Mouse (Mus musculus) heart, adult 2 months (tissue): ENCODE measurements around the gene Sppl2a. TPM values are rescaled to one million over a fixed set of nuclear protein-coding genes. Genes with fewer than 3 reads are reported as not detected.

Source experiments
- DNase-seq, 2 experiments: peaks; one replicate each; pipeline ENCODE4 v3.0.0; 2021
- H3K27ac ChIP-seq: fragments of 200-600 bp; 2 replicates; pipeline ENCODE4 v1.8.1; 2022
- H3K27me3 ChIP-seq: fragments of 200-500 bp; 2 replicates; pipeline ENCODE4 v1.6.1; 2012; ENCODE audit warnings: mild to moderate bottlenecking, low read length, inconsistent platforms, mixed read lengths; ENCODE audit not compliant: control insufficient read depth, insufficient read depth
- H3K36me3 ChIP-seq: fragments of 200-500 bp; 2 replicates; pipeline ENCODE4 v1.6.1; 2012; ENCODE audit warnings: low read length, inconsistent platforms; ENCODE audit not compliant: control insufficient read depth, insufficient read depth
- H3K4me1 ChIP-seq: fragments of 200-500 bp; 2 replicates; pipeline ENCODE4 v1.6.1; 2011; ENCODE audit warnings: low read length; ENCODE audit not compliant: control insufficient read depth, insufficient read depth
- H3K4me3 ChIP-seq: fragments of 200-600 bp; 2 replicates; pipeline ENCODE4 v1.8.1; 2022
- H3K79me2 ChIP-seq: fragments of 200-500 bp; replicated peaks from 2 replicates; pipeline ENCODE4 v1.6.1; 2012; ENCODE audit warnings: mild to moderate bottlenecking, inconsistent platforms, low read length, moderate library complexity, mixed read lengths; ENCODE audit not compliant: control insufficient read depth, insufficient read depth
- H3K9ac ChIP-seq: fragments of 200-500 bp; 2 replicates; pipeline ENCODE4 v1.6.1; 2012; ENCODE audit warnings: low read depth, mild to moderate bottlenecking, control low read depth, inconsistent platforms, low read length, mixed read lengths
- CTCF ChIP-seq: fragments of 200-600 bp; IDR thresholded peaks from 2 replicates; pipeline ENCODE4 v1.8.1; 2022; ENCODE audit warnings: antibody characterized with exemption, mild to moderate bottlenecking, moderate library complexity
- EP300 ChIP-seq: fragments of 200-500 bp; IDR thresholded peaks from 2 replicates; pipeline ENCODE4 v1.6.1; 2011; ENCODE audit warnings: low read depth, low read length, control low read depth; ENCODE audit not compliant: insufficient read depth
- POLR2A ChIP-seq: fragments of 200-500 bp; IDR thresholded peaks from 2 replicates; pipeline ENCODE4 v1.6.1; 2011; ENCODE audit warnings: mild to moderate bottlenecking, low read depth, low read length, control low read depth; ENCODE audit not compliant: insufficient read depth
- WGBS: fragments of 180-500 bp; shearing (Covaris S2); methylation state at CpG from one replicate; pipeline ENCODE4 v1.1.7; 2018; 5-methylcytosine and 5-hydroxymethylcytosine counted together
- intact Hi-C: fragments of 180-260 bp; cut with DNase I; formaldehyde crosslinking; loops from one replicate; pipeline ENCODE4 v1.15.1; 2025
- microRNA-seq, 2 experiments: library from miRNA; unstranded; fragments of <30 nt; microRNA quantifications; one replicate each; pipeline ENCODE4 v1.2.0; 2021
- polyA plus RNA-seq: library from polyadenylated mRNA; depleted of rRNA; stranded (reverse); fragments of >200 nt; gene quantifications from 2 replicates; pipeline ENCODE4 v1.2.3, GENCODE M21; 2012; rRNA removed
- total RNA-seq, 2 experiments: library from RNA; stranded (reverse); gene quantifications; 2 replicates each; pipeline ENCODE4 v1.2.3; 2021

Gene Sppl2a
- total and polyA plus RNA-seq, 3 experiments = 17.4 to 56.4 (median 51.5) TPM

- Histone ChIP-seq H3K79me2 (peaks cover 9% of the 10 kb centered on the region), H3K9ac (no peak overlapping the region), H3K4me1 (peaks cover 14% of the 10 kb centered on the region), H3K27me3 (no peaks in the 10 kb centered on the region), H3K36me3 (peaks cover 24% of the 10 kb centered on the region), H3K4me3 (no peak overlapping the region), H3K27ac (no peak overlapping the region)
- TF ChIP-seq CTCF (no peak), EP300 (no peak), POLR2A (no peak)
- no peak for DNase-seq
- intact Hi-C loops = no loop called here
- 76% methylated on average over 3 of the region's 3 CpGs for WGBS
These were observed 68.0 kb downstream of the Sppl2a start for GRCm38 (mm10) chr2:126865026-126865425.

GRCm38 (mm10) chr2:126844751-126845150, 88.3 kb downstream of the Sppl2a start:
- 84% methylated on average over 4 of the region's 4 CpGs for WGBS
- peaks cover 6% of the 10 kb centered on the region for H3K36me3 ChIP-seq
- H3K79me2 ChIP-seq = no peaks in the 10 kb centered on the region
- TF ChIP-seq EP300 (no peak), POLR2A (no peak), CTCF (no peak)
- H3K9ac ChIP-seq = no peak overlapping the region
- no peak overlapping the region for H3K4me3 ChIP-seq
- intact Hi-C loops = loop anchor here (5.0 kb wide), 2 partner anchors 32 to 73 kb away; no protein-coding TSS in a partner anchor
- DNase-seq = no peak
- no peak overlapping the region for H3K27ac ChIP-seq
- no peaks in the 10 kb centered on the region for H3K4me1 ChIP-seq
- no peaks in the 10 kb centered on the region for H3K27me3 ChIP-seq

Small RNAs within 50 kb of the gene (microRNA-seq; reads per million reads assigned to microRNA genes)
- gene Mir3473g = 0.56 to 1.9 reads per million in 2 experiments

Other genes with a start within 250 kb of the Sppl2a start
- gene Usp8, start 225.9 kb downstream of the Sppl2a start, total RNA-seq = 10 to 100 TPM; 27.4 to 28.4 TPM
- gene Usp8, start 225.9 kb downstream of the Sppl2a start, polyA plus RNA-seq = 11.1 and 18.9 TPM in 2 replicates
- not detected for gene Usp50, start 149.8 kb downstream of the Sppl2a start, total RNA-seq
- 1.1 and 1.5 TPM in 2 replicates for gene Usp50, start 149.8 kb downstream of the Sppl2a start, polyA plus RNA-seq
- 10 to 100 TPM; 24.4 to 26.7 TPM for gene Trpm7, start 57.0 kb downstream of the Sppl2a start, total RNA-seq
- gene Trpm7, start 57.0 kb downstream of the Sppl2a start, polyA plus RNA-seq = 7.5 and 16.2 TPM in 2 replicates
- 1 to 10 TPM; 5.6 to 6.2 TPM for gene Ap4e1, start 75.5 kb upstream of the Sppl2a start, total RNA-seq
- 1.9 and 3.6 TPM in 2 replicates for gene Ap4e1, start 75.5 kb upstream of the Sppl2a start, polyA plus RNA-seq
- 10 to 100 TPM; 16.3 to 20.0 TPM for gene Blvra, start 137.4 kb upstream of the Sppl2a start, total RNA-seq
- 9.0 and 15.9 TPM in 2 replicates for gene Blvra, start 137.4 kb upstream of the Sppl2a start, polyA plus RNA-seq
- 1 to 10 TPM in 1 of 2 experiments, under 1 TPM in 1; 0.64 to 1.4 TPM for gene Ncaph, start 200.7 kb upstream of the Sppl2a start, total RNA-seq
- gene Ncaph, start 200.7 kb upstream of the Sppl2a start, polyA plus RNA-seq = 0.41 and 0.44 TPM in 2 replicates
- 10 to 100 TPM; 14.4 to 17.6 TPM for gene Itpripl1, start 210.2 kb upstream of the Sppl2a start, total RNA-seq
- gene Itpripl1, start 210.2 kb upstream of the Sppl2a start, polyA plus RNA-seq = 7.9 and 11.5 TPM in 2 replicates